8 mouse cellular contexts compared by ENCODE assay signal in the genomic region with DNA sequence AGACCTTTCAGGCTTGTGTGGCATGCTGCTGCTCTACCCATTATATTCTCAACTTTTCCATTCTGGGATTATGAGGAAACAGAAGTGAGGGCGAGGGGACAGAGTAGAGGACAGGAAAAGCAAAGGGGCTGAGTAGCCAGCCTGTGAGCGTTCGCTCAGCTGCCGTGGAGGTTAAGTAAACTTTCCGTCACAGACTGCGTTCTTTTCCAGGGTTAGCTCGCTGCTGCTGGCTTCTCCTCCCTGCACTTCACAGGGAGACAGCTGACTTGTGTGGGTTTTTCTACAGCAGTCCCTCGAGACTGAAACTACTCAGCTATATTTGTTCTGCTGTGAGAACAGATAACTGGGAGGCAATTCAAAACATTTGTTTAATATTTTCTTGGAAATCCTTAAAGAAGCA. TPM values are rescaled to one million over a fixed set of nuclear protein-coding genes. Genes with fewer than 3 reads are reported as not detected.
A peak's percentile ranks its signal among the peaks of the same experiment; 100 is the strongest.
DNase-seq lines count a peak whose midpoint lies in the region; ATAC-seq lines count a peak whose summit lies in the region.

No protein-coding gene starts in this region.

- H3K27me3 ChIP-seq in forebrain, embryonic 14.5 days (replicated peaks; ENCODE audit: control insufficient read depth, insufficient read depth, low read length) = no peaks in the 10 kb centered on the region
- no peaks in the 10 kb centered on the region for H3K27me3 ChIP-seq in forebrain, embryonic 13.5 days
- no peaks in the 10 kb centered on the region for H3K27me3 ChIP-seq in embryonic facial prominence, embryonic 11.5 days (ENCODE audit: control insufficient read depth, insufficient read depth, low read length)
- no peaks in the 10 kb centered on the region for H3K27me3 ChIP-seq in hindbrain, embryonic 15.5 days
- H3K27me3 ChIP-seq in midbrain, embryonic 16.5 days (ENCODE audit: control insufficient read depth, insufficient read depth, low read depth, low read length) = no peaks in the 10 kb centered on the region

- 59% methylated on average over 8 of the region's 8 CpGs for whole genome bisulfite sequencing in forebrain, embryonic 14.5 days
- WGBS in forebrain, embryonic 13.5 days = 57% methylated on average over 8 of the region's 8 CpGs
- 17% methylated on average over 8 of the region's 8 CpGs for WGBS in embryonic facial prominence, embryonic 11.5 days
- 29% methylated on average over 8 of the region's 8 CpGs for WGBS in hindbrain, embryonic 15.5 days
- 34% methylated on average over 8 of the region's 8 CpGs for WGBS in midbrain, embryonic 16.5 days

- H3K4me3 ChIP-seq in forebrain, embryonic 14.5 days (ENCODE audit: low read depth, low read length) = no peak overlapping the region
- no peak overlapping the region for H3K4me3 ChIP-seq in forebrain, embryonic 13.5 days
- H3K4me3 ChIP-seq in embryonic facial prominence, embryonic 11.5 days (ENCODE audit: low read depth, low read length) = no peak overlapping the region
- H3K4me3 ChIP-seq in hindbrain, embryonic 15.5 days = no peak overlapping the region
- H3K4me3 ChIP-seq in midbrain, embryonic 16.5 days (ENCODE audit: low read depth, low read length) = no peak overlapping the region

- DNase-seq in forebrain, embryonic 14.5 days (ENCODE audit: low spot score) = peak; percentile 23
- peak; percentile 43 for DNase-seq in embryonic facial prominence, embryonic 11.5 days (ENCODE audit: low spot score)
- DNase-seq in left cerebral cortex, postnatal 25 days (ENCODE audit: low spot score in 2 of 2) = peak; percentile 40 to 82
- DNase-seq in thymus, postnatal 36 days = no peak

- H3K9ac ChIP-seq in forebrain, embryonic 14.5 days (ENCODE audit: low read length) = no peak overlapping the region
- no peak overlapping the region for H3K9ac ChIP-seq in forebrain, embryonic 13.5 days
- no peak overlapping the region for H3K9ac ChIP-seq in embryonic facial prominence, embryonic 11.5 days (replicated peaks; ENCODE audit: low read length)
- no peak overlapping the region for H3K9ac ChIP-seq in hindbrain, embryonic 15.5 days
- H3K9ac ChIP-seq in midbrain, embryonic 16.5 days (ENCODE audit: low read depth, low read length) = no peak overlapping the region

- no peaks in the 10 kb centered on the region for H3K9me3 ChIP-seq in forebrain, embryonic 14.5 days (replicated peaks; ENCODE audit: control insufficient read depth, low read length)
- H3K9me3 ChIP-seq in forebrain, embryonic 13.5 days (replicated peaks) = no peaks in the 10 kb centered on the region
- no peaks in the 10 kb centered on the region for H3K9me3 ChIP-seq in embryonic facial prominence, embryonic 11.5 days (replicated peaks; ENCODE audit: control insufficient read depth, low read length)
- H3K9me3 ChIP-seq in hindbrain, embryonic 15.5 days = no peaks in the 10 kb centered on the region
- no peaks in the 10 kb centered on the region for H3K9me3 ChIP-seq in midbrain, embryonic 16.5 days (replicated peaks; ENCODE audit: control insufficient read depth, low read length, poor library complexity, severe bottlenecking)

- no peak overlapping the region for H3K4me2 ChIP-seq in forebrain, embryonic 14.5 days (ENCODE audit: low read length)
- no peak overlapping the region for H3K4me2 ChIP-seq in forebrain, embryonic 13.5 days
- no peak overlapping the region for H3K4me2 ChIP-seq in embryonic facial prominence, embryonic 11.5 days (ENCODE audit: low read depth, low read length)
- no peak overlapping the region for H3K4me2 ChIP-seq in hindbrain, embryonic 15.5 days
- H3K4me2 ChIP-seq in midbrain, embryonic 16.5 days (ENCODE audit: low read length) = peak overlapping the region; percentile 18; the same call in 1 of the 2 replicates

- H3K27ac ChIP-seq in forebrain, embryonic 14.5 days (ENCODE audit: low read depth, low read length) = no peak overlapping the region
- no peak overlapping the region for H3K27ac ChIP-seq in forebrain, embryonic 13.5 days
- no peak overlapping the region for H3K27ac ChIP-seq in embryonic facial prominence, embryonic 11.5 days (replicated peaks; ENCODE audit: low read depth, low read length)
- no peak overlapping the region for H3K27ac ChIP-seq in hindbrain, embryonic 15.5 days (replicated peaks)
- H3K27ac ChIP-seq in midbrain, embryonic 16.5 days (ENCODE audit: low read length) = no peak overlapping the region

- ATAC-seq in forebrain, embryonic 14.5 days = no peak
- no peak for ATAC-seq in forebrain, embryonic 13.5 days
- ATAC-seq in embryonic facial prominence, embryonic 11.5 days (replicated peaks; ENCODE audit: insufficient number of reproducible peaks, low FRiP score, low TSS enrichment, low read depth) = no peak
- 0 out of 2 replicates have a peak, but pooled peaks have one; percentile 52 for ATAC-seq in hindbrain, embryonic 15.5 days (ENCODE audit: low FRiP score, low read depth)
- no peak for ATAC-seq in midbrain, embryonic 16.5 days
- ATAC-seq in erythroid progenitor cell, adult 5-6 weeks (replicated peaks; ENCODE audit: low FRiP score, poor library complexity, severe bottlenecking) = no peak

- H3K4me1 ChIP-seq in forebrain, embryonic 14.5 days (ENCODE audit: control insufficient read depth, insufficient read depth, low read length) = peaks cover 11% of the 10 kb centered on the region
- peaks cover 22% of the 10 kb centered on the region for H3K4me1 ChIP-seq in forebrain, embryonic 13.5 days
- no peaks in the 10 kb centered on the region for H3K4me1 ChIP-seq in embryonic facial prominence, embryonic 11.5 days (ENCODE audit: control insufficient read depth, insufficient read depth, low read length)
- H3K4me1 ChIP-seq in hindbrain, embryonic 15.5 days (replicated peaks) = peaks cover 16% of the 10 kb centered on the region
- peaks cover 14% of the 10 kb centered on the region for H3K4me1 ChIP-seq in midbrain, embryonic 16.5 days (ENCODE audit: control insufficient read depth, insufficient read depth, low read length)

- no peaks in the 10 kb centered on the region for H3K36me3 ChIP-seq in forebrain, embryonic 14.5 days (ENCODE audit: control insufficient read depth, insufficient read depth, low read length)
- no peaks in the 10 kb centered on the region for H3K36me3 ChIP-seq in forebrain, embryonic 13.5 days (ENCODE audit: poor library complexity, severe bottlenecking)
- no peaks in the 10 kb centered on the region for H3K36me3 ChIP-seq in embryonic facial prominence, embryonic 11.5 days (replicated peaks; ENCODE audit: control insufficient read depth, insufficient read depth, low read depth, low read length)
- H3K36me3 ChIP-seq in hindbrain, embryonic 15.5 days = no peaks in the 10 kb centered on the region
- H3K36me3 ChIP-seq in midbrain, embryonic 16.5 days (ENCODE audit: control insufficient read depth, insufficient read depth, low read length) = no peaks in the 10 kb centered on the region

- intact Hi-C loops in left cerebral cortex, postnatal 25 days (cut with DNase I) = loop anchor here (2.0 kb wide), 1 partner anchor 359 kb away; no protein-coding TSS in a partner anchor

RNA-seq across cellular contexts. Expression of gene Nars2, which starts 34.5 kb away (rescaled TPM):
- polyA plus RNA-seq in forebrain, embryonic 14.5 days (2014; fragmentation: Nextera tagmentation; extraction: Ambion mirVana) = 22.3 and 25.7 TPM in 2 replicates
- 19.9 and 21.7 TPM in 2 replicates for polyA plus RNA-seq in forebrain, embryonic 13.5 days (2015; fragmentation: Nextera tagmentation; extraction: Ambion mirVana)
- polyA plus RNA-seq in embryonic facial prominence, embryonic 11.5 days (2014; fragmentation: Nextera tagmentation; extraction: Ambion mirVana) = 23.0 and 25.3 TPM in 2 replicates
- polyA plus RNA-seq in hindbrain, embryonic 15.5 days (2015; fragmentation: Nextera tagmentation; extraction: Ambion mirVana) = 16.8 and 20.5 TPM in 2 replicates
- total RNA-seq in left cerebral cortex, postnatal 25 days (2021) = 10 to 100 TPM; 17.4 to 18.3 TPM
- polyA plus RNA-seq in midbrain, embryonic 16.5 days (2015; fragmentation: Nextera tagmentation; extraction: Ambion mirVana) = 16.1 and 16.8 TPM in 2 replicates
- 20.2 and 21.4 TPM in 2 replicates for total RNA-seq in erythroid progenitor cell, adult 5-6 weeks (2015; ENCODE audit: low replicate concordance)
- total RNA-seq in erythroid progenitor cell, adult 5-6 weeks (2017; ENCODE audit: low replicate concordance) = 28.9 and 38.5 TPM in 2 replicates

Comparison
In these comparisons a context has a peak if more than half of its experiments do, and no peak if none do; other contexts are left out.
1. DNase-seq: peak in forebrain, embryonic 14.5 days (single experiment), embryonic facial prominence, embryonic 11.5 days (single experiment) and left cerebral cortex, postnatal 25 days (2 of 2); none in thymus, postnatal 36 days (0 of 2).